Mouse (Mus musculus): ENCODE data around the gene Nrcam. TPM values are rescaled to one million over a fixed set of nuclear protein-coding genes. Genes with fewer than 3 reads are reported as not detected.
A peak's percentile ranks its signal among the peaks of the same experiment; 100 is the strongest.

Nrcam gene
- polyA plus RNA-seq, 1 experiment from 2014 or later = 0.94 TPM

DNA sequence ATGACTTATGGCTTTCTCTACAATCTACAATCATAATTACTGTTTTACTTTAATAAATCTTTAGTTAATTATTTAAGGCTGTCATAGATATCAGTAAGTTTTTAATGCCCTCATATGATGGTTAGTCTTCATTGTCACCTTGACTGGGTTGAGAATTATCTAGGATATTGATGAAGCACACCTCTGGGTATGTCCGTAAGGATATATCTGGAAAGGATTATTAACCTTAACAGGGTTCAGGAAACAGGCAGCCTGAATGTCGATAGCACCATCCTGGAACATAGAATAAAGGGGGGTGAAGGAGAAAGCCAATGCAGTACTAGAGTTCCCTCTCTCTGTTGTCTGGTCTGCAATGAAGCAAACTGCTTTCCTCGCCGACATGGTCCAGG is 94.2 kb downstream of the Nrcam start:
- no peaks in the 10 kb centered on the region for H3K27me3 ChIP-seq (ENCODE audit: insufficient read depth, poor library complexity, severe bottlenecking)
- no peak for DNase-seq (ENCODE audit: low spot score)
- no peaks in the 10 kb centered on the region for H3K9me3 ChIP-seq
- H3K4me1 ChIP-seq = no peaks in the 10 kb centered on the region
- no peak overlapping the region for H3K27ac ChIP-seq
- 78% methylated on average over 4 of the region's 4 CpGs for WGBS
- no peak overlapping the region for H3K4me3 ChIP-seq
- no peaks in the 10 kb centered on the region for H3K36me3 ChIP-seq

DNA sequence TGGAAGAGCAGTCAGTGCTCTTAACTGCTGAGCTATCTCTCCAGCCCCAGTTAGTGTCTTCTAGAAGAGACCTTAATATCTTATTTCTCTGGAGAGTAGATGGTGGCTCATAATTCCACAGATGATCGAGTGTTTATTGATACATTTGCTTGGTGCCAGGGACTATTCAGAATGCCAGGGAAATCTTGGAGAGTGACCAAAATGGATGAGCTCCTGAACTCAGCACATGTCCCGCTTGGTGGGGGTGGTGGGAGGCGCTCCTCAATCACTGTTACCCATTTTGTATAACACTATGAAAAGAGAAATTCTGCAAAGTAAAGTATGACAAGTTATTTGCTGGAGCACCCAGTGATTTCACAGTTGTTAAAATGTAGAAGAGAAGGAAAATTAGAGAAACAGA is 95.3 kb downstream of the Nrcam start:
- Histone ChIP-seq H3K9me3 (no peaks in the 10 kb centered on the region), H3K4me1 (no peaks in the 10 kb centered on the region), H3K27me3 (ENCODE audit: insufficient read depth, poor library complexity, severe bottlenecking) (no peaks in the 10 kb centered on the region), H3K4me3 (no peak overlapping the region), H3K36me3 (no peaks in the 10 kb centered on the region), H3K27ac (no peak overlapping the region)
- no peak for DNase-seq (ENCODE audit: low spot score)
- WGBS = 80% methylated on average over 3 of the region's 3 CpGs

DNA sequence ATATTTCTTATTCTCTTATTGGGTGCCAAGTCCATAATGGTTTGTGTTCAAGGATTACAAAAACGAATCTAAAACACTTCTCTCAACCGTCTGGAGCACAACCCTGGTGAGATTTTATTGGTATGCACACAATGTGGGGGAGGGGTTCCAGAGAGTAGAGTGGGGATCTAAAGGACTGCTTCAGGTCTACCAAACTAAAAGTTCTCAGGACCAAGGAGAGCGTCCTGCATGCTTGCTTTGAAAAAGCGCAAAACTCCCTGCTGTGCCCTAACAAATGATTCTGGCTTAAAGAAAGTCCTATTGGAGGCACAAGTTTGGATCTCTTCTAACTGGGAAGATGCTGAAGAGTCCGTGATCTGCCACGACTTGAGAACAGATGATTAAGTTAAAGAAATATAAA is 96.4 kb downstream of the Nrcam start:
- no peaks in the 10 kb centered on the region for H3K27me3 ChIP-seq (ENCODE audit: insufficient read depth, poor library complexity, severe bottlenecking)
- H3K36me3 ChIP-seq = no peaks in the 10 kb centered on the region
- 5% methylated on average over 6 of the region's 6 CpGs for WGBS
- H3K9me3 ChIP-seq = no peaks in the 10 kb centered on the region
- no peak overlapping the region for H3K4me3 ChIP-seq
- DNase-seq (ENCODE audit: low spot score) = no peak
- H3K27ac ChIP-seq = no peak overlapping the region
- H3K4me1 ChIP-seq = no peaks in the 10 kb centered on the region

DNA sequence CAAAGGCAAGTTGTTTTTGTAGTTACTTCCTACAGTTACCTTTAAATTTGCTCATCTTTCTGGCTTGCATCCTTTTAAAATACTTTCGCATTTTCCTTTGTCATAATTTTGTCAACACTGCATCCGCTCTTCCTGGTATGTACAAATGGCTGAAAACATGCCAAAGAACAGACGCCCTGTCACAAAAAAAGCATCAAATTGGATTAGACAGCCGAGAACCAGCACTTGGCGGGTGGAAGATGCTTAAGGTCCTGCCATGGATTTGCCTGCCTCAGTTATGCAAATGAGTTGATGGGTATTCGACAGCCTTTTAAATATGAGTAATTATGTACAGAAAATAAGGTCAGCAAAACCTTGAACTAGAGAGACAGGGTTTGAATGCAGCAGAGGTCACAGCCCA is 101.7 kb downstream of the Nrcam start:
- no peaks in the 10 kb centered on the region for H3K9me3 ChIP-seq
- no peaks in the 10 kb centered on the region for H3K36me3 ChIP-seq
- WGBS = 76% methylated on average over 6 of the region's 6 CpGs
- no peak for DNase-seq (ENCODE audit: low spot score)
- no peak overlapping the region for H3K27ac ChIP-seq
- H3K4me3 ChIP-seq = no peak overlapping the region
- H3K4me1 ChIP-seq = no peaks in the 10 kb centered on the region
- H3K27me3 ChIP-seq (ENCODE audit: insufficient read depth, poor library complexity, severe bottlenecking) = no peaks in the 10 kb centered on the region

DNA sequence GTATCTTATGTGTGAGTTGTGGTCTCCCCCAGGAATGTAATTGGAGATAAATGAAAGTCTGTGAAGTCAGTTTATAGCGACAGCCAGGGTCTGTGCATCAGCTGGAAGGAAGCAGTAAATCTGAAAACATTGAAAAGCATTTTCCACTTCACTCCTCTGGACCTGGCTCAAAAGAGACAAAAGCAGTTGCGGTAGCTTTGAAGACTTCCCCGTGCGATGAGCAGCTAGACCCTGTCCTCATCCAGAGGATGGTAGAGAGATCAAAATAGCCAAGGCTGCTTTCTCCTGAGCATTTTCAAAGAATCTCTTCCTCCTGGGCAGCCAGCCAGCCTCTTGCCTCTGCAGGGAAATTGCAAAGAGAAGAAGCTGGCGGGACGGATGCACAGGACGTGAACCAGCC is 102.3 kb downstream of the Nrcam start:
- Histone ChIP-seq H3K27me3 (ENCODE audit: insufficient read depth, poor library complexity, severe bottlenecking) (no peaks in the 10 kb centered on the region), H3K4me3 (no peak overlapping the region), H3K9me3 (no peaks in the 10 kb centered on the region), H3K36me3 (no peaks in the 10 kb centered on the region), H3K27ac (no peak overlapping the region), H3K4me1 (no peaks in the 10 kb centered on the region)
- 84% methylated on average over 7 of the region's 7 CpGs for WGBS
- no peak for DNase-seq (ENCODE audit: low spot score)

DNA sequence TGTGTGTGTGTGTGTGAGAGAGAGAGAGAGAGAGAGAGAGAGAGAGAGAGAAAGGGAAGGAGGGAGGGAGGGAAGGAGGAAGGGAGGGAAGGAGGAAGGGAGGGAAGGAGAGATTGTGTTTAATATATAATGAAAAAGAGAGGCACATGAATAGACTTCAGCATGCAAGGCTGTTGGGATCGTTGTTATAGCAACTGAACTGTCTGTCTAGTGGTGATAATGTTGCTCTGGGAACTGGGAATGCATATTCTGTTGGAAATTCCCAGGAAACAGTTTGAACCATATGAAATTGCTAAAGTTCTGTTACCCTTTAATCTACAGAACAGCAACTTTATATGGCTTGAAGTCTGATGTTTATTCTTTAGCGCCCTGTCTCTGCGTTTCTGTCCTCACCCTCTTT is 104.0 kb downstream of the Nrcam start:
- Histone ChIP-seq H3K27ac (no peak overlapping the region), H3K36me3 (no peaks in the 10 kb centered on the region), H3K27me3 (ENCODE audit: insufficient read depth, poor library complexity, severe bottlenecking) (no peaks in the 10 kb centered on the region), H3K9me3 (no peaks in the 10 kb centered on the region), H3K4me3 (no peak overlapping the region), H3K4me1 (no peaks in the 10 kb centered on the region)
- WGBS = 87% methylated on average over 3 of the region's 3 CpGs
- no peak for DNase-seq (ENCODE audit: low spot score)

DNA sequence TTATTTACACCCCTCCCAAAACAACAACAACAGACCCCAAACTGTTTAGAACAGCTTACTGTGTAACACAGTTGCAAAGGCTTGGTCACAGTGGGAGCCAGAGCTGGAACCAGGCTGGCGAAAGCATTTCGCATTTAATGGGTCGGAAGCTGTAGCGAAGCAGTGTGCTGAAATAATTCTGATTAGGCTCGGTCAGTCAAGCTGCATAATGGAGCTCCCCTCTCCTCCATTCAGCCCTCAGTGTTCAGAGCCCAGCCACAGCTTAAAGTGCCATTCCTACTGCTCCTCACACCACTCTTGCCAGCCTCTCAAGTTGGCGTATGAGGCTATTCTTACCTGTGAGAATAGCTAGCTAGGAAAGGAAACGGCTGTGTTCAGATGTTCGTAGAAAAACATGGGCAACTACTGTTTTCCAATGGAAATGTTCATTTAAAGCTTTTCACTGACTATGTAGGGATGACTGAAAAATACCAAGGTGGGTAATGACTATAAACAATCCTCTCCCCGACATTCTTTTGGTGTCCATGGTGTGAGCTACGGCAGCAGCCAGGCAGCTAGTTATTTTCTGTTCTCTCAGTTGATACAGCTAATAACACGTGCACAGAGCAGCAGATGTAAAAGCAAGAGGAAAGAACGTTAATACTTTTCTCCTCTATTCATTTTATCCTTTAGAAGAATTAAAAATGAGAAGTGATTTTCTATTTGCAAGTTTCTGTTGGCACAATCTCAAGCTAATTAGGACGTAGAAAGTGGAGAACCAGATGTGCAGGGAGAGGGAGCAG is 108.6 kb downstream of the Nrcam start:
- no peaks in the 10 kb centered on the region for H3K27me3 ChIP-seq (ENCODE audit: insufficient read depth, poor library complexity, severe bottlenecking)
- no peak for DNase-seq (ENCODE audit: low spot score)
- 76% methylated on average over 13 of the region's 13 CpGs for WGBS
- H3K4me3 ChIP-seq = no peak overlapping the region
- peaks cover 2% of the 10 kb centered on the region; the same call in 1 of the 2 replicates for H3K4me1 ChIP-seq
- H3K27ac ChIP-seq = no peak overlapping the region
- H3K9me3 ChIP-seq = no peaks in the 10 kb centered on the region
- no peaks in the 10 kb centered on the region for H3K36me3 ChIP-seq

DNA sequence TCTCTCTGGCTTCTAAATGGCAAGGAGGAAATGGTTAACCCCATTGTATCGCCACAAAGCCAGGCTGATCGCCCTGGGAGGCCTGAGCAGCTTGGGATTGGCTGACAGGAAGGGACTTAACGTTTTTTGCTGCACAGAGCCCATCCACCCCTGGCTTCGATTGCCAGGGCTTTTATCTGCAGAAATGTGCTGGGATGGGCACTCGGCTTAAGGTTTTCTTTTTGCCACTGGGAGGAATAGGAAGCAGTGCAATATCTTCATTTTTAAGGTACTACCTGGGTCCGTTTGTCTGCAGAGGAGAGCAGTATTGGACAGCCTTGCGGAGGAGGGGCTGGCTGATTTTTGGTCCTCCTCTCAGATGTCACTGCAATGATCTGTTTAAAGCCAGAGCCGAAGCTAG is 110.2 kb downstream of the Nrcam start:
- H3K36me3 ChIP-seq = no peaks in the 10 kb centered on the region
- H3K4me1 ChIP-seq = peaks cover 2% of the 10 kb centered on the region; the same call in 1 of the 2 replicates
- H3K27me3 ChIP-seq (ENCODE audit: insufficient read depth, poor library complexity, severe bottlenecking) = no peaks in the 10 kb centered on the region
- H3K9me3 ChIP-seq = no peaks in the 10 kb centered on the region
- no peak for DNase-seq (ENCODE audit: low spot score)
- peak overlapping the region; percentile 42 for H3K4me3 ChIP-seq
- WGBS = 7% methylated on average over 8 of the region's 8 CpGs
- H3K27ac ChIP-seq = no peak overlapping the region

DNA sequence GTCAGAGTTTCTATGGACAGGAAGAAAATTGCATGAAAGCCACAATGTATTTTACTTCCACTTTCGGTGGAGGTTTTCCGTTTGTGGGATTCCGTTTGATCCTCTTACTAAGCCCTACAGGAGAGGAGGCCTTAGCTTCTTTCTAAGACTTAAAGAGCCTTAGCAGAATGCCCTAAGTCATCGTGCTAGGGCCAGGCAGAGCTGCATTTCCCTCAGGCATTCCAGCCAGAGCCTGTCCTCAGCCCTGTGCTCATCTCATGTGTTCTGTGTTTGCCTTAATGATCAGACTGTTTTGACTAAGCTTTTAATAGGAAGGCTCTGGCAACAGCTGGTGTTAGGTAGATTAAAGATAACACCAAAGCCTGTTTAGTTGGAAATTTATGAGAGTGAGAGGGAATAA is 111.5 kb downstream of the Nrcam start:
- no peaks in the 10 kb centered on the region for H3K9me3 ChIP-seq
- H3K27ac ChIP-seq = no peak overlapping the region
- H3K27me3 ChIP-seq (ENCODE audit: insufficient read depth, poor library complexity, severe bottlenecking) = no peaks in the 10 kb centered on the region
- peaks cover 2% of the 10 kb centered on the region; the same call in 1 of the 2 replicates for H3K4me1 ChIP-seq
- 59% methylated on average over 4 of the region's 4 CpGs for WGBS
- no peaks in the 10 kb centered on the region for H3K36me3 ChIP-seq
- H3K4me3 ChIP-seq = no peak overlapping the region
- DNase-seq (ENCODE audit: low spot score) = no peak

DNA sequence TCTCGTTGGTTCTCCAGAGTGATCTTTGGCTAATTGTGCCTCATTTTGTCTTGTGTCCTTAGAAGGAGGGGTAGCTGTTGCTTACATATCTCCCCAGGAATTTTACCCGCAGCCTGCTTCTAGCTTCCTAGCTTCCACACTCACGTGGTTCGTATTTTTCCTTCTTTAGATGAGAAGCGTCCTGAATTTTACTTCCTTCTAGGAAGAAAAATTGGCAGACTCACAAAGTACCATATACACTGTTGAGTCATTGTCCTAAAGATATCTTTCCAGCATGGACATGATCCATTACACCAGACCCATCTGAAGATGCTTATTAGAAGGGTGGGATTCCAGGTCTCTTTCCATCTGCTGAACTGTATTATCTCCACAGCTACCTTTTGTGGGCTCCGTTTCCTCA is 122.2 kb downstream of the Nrcam start:
- H3K27ac ChIP-seq = no peak overlapping the region
- DNase-seq (ENCODE audit: low spot score) = no peak
- no peaks in the 10 kb centered on the region for H3K36me3 ChIP-seq
- no peaks in the 10 kb centered on the region for H3K4me1 ChIP-seq
- no peak overlapping the region for H3K4me3 ChIP-seq
- no peaks in the 10 kb centered on the region for H3K27me3 ChIP-seq (ENCODE audit: insufficient read depth, poor library complexity, severe bottlenecking)
- no peaks in the 10 kb centered on the region for H3K9me3 ChIP-seq
- 58% methylated on average over 6 of the region's 6 CpGs for WGBS

DNA sequence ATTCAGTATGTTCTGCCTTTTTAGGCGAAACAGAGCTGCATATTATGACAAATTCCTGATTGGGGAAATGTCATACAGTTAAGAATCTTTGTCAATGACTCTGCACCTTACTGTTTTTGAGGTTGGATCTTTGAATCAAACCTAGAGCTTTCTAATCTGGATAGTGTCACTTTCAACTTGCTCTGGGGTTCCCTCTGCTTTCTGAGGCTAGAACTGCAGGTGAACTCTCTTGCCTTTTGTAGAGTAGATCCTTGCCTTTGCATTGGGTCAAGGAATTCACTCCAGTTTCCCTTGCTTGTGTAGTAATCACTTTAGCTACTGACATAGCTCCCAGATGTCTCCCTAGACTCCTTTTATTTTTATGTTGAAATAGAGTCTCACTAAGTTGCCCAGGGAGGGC is 123.1 kb downstream of the Nrcam start:
- DNase-seq (ENCODE audit: low spot score) = no peak
- no peaks in the 10 kb centered on the region for H3K36me3 ChIP-seq
- WGBS = 57% methylated on average over 1 of the region's 1 CpGs
- no peak overlapping the region for H3K4me3 ChIP-seq
- no peaks in the 10 kb centered on the region for H3K27me3 ChIP-seq (ENCODE audit: insufficient read depth, poor library complexity, severe bottlenecking)
- no peaks in the 10 kb centered on the region for H3K9me3 ChIP-seq
- H3K4me1 ChIP-seq = no peaks in the 10 kb centered on the region
- H3K27ac ChIP-seq = no peak overlapping the region

DNA sequence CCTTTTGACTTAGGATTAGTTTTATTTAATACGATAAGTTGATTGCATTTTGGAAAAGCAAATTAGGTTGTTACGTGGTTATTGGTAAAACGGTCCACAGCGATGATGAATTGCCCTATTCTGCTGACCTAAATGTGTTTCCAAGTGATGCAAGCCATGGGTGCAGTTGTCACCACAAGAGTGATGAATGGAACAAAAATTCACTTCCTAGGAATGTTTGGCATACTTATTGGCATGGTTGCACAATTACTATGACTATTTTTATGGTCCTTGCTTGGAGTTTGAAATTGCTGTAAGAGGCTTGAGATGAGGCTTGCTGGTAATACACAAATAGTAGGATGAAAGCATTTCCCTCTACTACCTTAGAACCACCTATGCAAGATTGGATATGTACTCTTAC is 125.1 kb downstream of the Nrcam start:
- H3K4me3 ChIP-seq = no peak overlapping the region
- H3K36me3 ChIP-seq = no peaks in the 10 kb centered on the region
- no peaks in the 10 kb centered on the region for H3K9me3 ChIP-seq
- no peaks in the 10 kb centered on the region for H3K27me3 ChIP-seq (ENCODE audit: insufficient read depth, poor library complexity, severe bottlenecking)
- H3K4me1 ChIP-seq = no peaks in the 10 kb centered on the region
- no peak for DNase-seq (ENCODE audit: low spot score)
- H3K27ac ChIP-seq = no peak overlapping the region
- WGBS = 85% methylated on average over 4 of the region's 4 CpGs

DNA sequence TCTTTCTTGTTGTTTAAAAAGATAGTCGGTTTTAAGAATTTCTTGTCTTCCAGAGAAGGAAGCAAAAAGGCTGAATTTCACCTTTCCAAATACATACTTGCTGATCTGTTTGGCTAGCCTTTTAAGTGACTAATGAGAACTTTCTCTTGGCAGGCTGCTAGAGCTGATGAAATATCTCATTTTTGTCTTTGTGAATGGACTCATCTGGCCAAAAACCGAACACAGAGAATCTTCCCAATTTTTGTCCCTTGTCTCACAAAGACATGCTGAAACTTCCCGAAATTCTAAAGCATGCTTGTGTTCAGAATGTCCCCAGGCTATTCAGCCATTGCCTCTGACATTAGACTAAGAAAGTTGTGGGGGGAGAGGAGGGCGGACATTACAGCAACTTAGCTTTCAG is 129.3 kb downstream of the Nrcam start:
- Histone ChIP-seq H3K4me3 (no peak overlapping the region), H3K36me3 (no peaks in the 10 kb centered on the region), H3K4me1 (no peaks in the 10 kb centered on the region), H3K27me3 (ENCODE audit: insufficient read depth, poor library complexity, severe bottlenecking) (no peaks in the 10 kb centered on the region), H3K27ac (no peak overlapping the region), H3K9me3 (no peaks in the 10 kb centered on the region)
- DNase-seq (ENCODE audit: low spot score) = no peak
- WGBS = 74% methylated on average over 4 of the region's 4 CpGs

DNA sequence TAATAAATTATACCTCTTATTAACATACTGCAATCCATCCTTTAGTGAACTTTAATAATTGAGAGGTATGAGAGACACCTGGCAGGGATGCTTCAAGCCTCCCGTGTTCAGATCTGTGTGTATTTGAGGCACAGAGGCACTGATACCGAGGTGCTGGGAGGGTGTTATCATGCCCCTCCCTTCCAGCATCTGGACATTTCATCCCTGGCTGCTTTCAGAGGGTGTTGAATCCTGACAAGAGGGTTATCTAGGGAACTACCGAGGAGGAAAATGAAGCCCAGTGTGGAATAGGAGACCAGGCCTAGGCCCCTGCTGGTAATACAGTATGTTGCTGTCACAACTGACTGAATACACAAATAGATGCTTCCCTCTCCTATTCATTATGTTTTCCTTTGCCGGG is 133.8 kb downstream of the Nrcam start:
- no peaks in the 10 kb centered on the region for H3K9me3 ChIP-seq
- H3K27ac ChIP-seq = no peak overlapping the region
- WGBS = 33% methylated on average over 4 of the region's 4 CpGs
- H3K4me1 ChIP-seq = no peaks in the 10 kb centered on the region
- no peak for DNase-seq (ENCODE audit: low spot score)
- no peak overlapping the region for H3K4me3 ChIP-seq
- no peaks in the 10 kb centered on the region for H3K36me3 ChIP-seq
- no peaks in the 10 kb centered on the region for H3K27me3 ChIP-seq (ENCODE audit: insufficient read depth, poor library complexity, severe bottlenecking)

Measured in heart, embryonic 10.5 days (tissue).